Comparison of ENCODE assay signal across 20 mouse cellular contexts in genomic region chr3:104914986-104915385, GRCm38 (mm10). TPM values are rescaled to one million over a fixed set of nuclear protein-coding genes. Genes with fewer than 3 reads are reported as not detected.
A peak's percentile ranks its signal among the peaks of the same experiment; 100 is the strongest.
DNase-seq lines count a peak whose midpoint lies in the region; ATAC-seq and TF ChIP-seq lines count a peak whose summit lies in the region.
"Had no signal": no experiment of that assay in that cellular context is flagged by ENCODE, and none has a peak within 500 bp of the region (broad histone marks: within the 10 kb centered on the region; RNA-seq: fewer than 3 reads in every experiment).

No protein-coding gene starts in this region.

- H3K4me3 ChIP-seq in forebrain, embryonic 11.5 days (ENCODE audit: low read depth, low read length) = no peak overlapping the region
- no peak overlapping the region for H3K4me3 ChIP-seq in forebrain, postnatal 0 days (ENCODE audit: low read depth, low read length)
- H3K4me3 ChIP-seq in midbrain, embryonic 14.5 days (replicated peaks; ENCODE audit: low read depth, low read length) = no peak overlapping the region
- H3K4me3 ChIP-seq in midbrain, embryonic 16.5 days (ENCODE audit: low read depth, low read length) = no peak overlapping the region
- H3K4me3 ChIP-seq in kidney, embryonic 16.5 days (ENCODE audit: low read length) = no peak overlapping the region
- H3K4me3 ChIP-seq: embryonic facial prominence, embryonic 12.5 days; gastrocnemius, adult 2 months; heart, embryonic 12.5 days; hindbrain, embryonic 10.5 days; intestine, embryonic 15.5 days had no signal

- H3K4me1 ChIP-seq in forebrain, embryonic 11.5 days (replicated peaks; ENCODE audit: control insufficient read depth, insufficient read depth, low read length) = no peaks in the 10 kb centered on the region
- H3K4me1 ChIP-seq in forebrain, postnatal 0 days (ENCODE audit: insufficient read depth) = no peaks in the 10 kb centered on the region
- no peaks in the 10 kb centered on the region for H3K4me1 ChIP-seq in midbrain, embryonic 14.5 days (ENCODE audit: control insufficient read depth, insufficient read depth, low read length)
- H3K4me1 ChIP-seq in midbrain, embryonic 16.5 days (ENCODE audit: control insufficient read depth, insufficient read depth, low read length) = no peaks in the 10 kb centered on the region
- no peaks in the 10 kb centered on the region for H3K4me1 ChIP-seq in kidney, embryonic 16.5 days (ENCODE audit: insufficient read depth, low read length)
- H3K4me1 ChIP-seq: embryonic facial prominence, embryonic 12.5 days; heart, embryonic 12.5 days; hindbrain, embryonic 10.5 days; intestine, embryonic 15.5 days had no signal

- ATAC-seq in forebrain, embryonic 11.5 days (replicated peaks; ENCODE audit: low FRiP score) = 0 out of 2 replicates have a peak, but pooled peaks have one; percentile 53
- ATAC-seq in forebrain, postnatal 0 days = no peak
- ATAC-seq in midbrain, embryonic 14.5 days (ENCODE audit: low FRiP score, low TSS enrichment) = no peak
- no peak for ATAC-seq in midbrain, embryonic 16.5 days
- ATAC-seq in kidney, embryonic 16.5 days (ENCODE audit: low FRiP score, low TSS enrichment) = no peak
- ATAC-seq: intestine, embryonic 15.5 days had no signal

- H3K9me3 ChIP-seq in forebrain, embryonic 11.5 days (ENCODE audit: control insufficient read depth, low read length) = no peaks in the 10 kb centered on the region
- no peaks in the 10 kb centered on the region for H3K9me3 ChIP-seq in forebrain, postnatal 0 days (ENCODE audit: low read length)
- no peaks in the 10 kb centered on the region for H3K9me3 ChIP-seq in midbrain, embryonic 14.5 days (ENCODE audit: control insufficient read depth, low read length)
- H3K9me3 ChIP-seq in midbrain, embryonic 16.5 days (replicated peaks; ENCODE audit: control insufficient read depth, low read length, poor library complexity, severe bottlenecking) = no peaks in the 10 kb centered on the region
- no peaks in the 10 kb centered on the region for H3K9me3 ChIP-seq in kidney, embryonic 16.5 days (ENCODE audit: low read length)
- H3K9me3 ChIP-seq: embryonic facial prominence, embryonic 12.5 days; heart, embryonic 12.5 days; hindbrain, embryonic 10.5 days; intestine, embryonic 15.5 days had no signal

- no peak for TF ChIP-seq CTCF in forebrain, postnatal 0 days (IDR thresholded peaks at IDR 0.05; ENCODE audit: low read depth)

- H3K27me3 ChIP-seq in forebrain, embryonic 11.5 days (ENCODE audit: control insufficient read depth, insufficient read depth, low read length) = no peaks in the 10 kb centered on the region
- no peaks in the 10 kb centered on the region for H3K27me3 ChIP-seq in forebrain, postnatal 0 days (ENCODE audit: insufficient read depth, low read length)
- H3K27me3 ChIP-seq in midbrain, embryonic 14.5 days (ENCODE audit: control insufficient read depth, insufficient read depth, low read length) = no peaks in the 10 kb centered on the region
- H3K27me3 ChIP-seq in midbrain, embryonic 16.5 days (ENCODE audit: control insufficient read depth, insufficient read depth, low read depth, low read length) = no peaks in the 10 kb centered on the region
- no peaks in the 10 kb centered on the region for H3K27me3 ChIP-seq in kidney, embryonic 16.5 days (ENCODE audit: insufficient read depth, low read length)
- H3K27me3 ChIP-seq: embryonic facial prominence, embryonic 12.5 days; heart, embryonic 12.5 days; intestine, embryonic 15.5 days had no signal

- H3K4me2 ChIP-seq in forebrain, embryonic 11.5 days (ENCODE audit: low read depth, low read length, severe bottlenecking) = no peak overlapping the region
- no peak overlapping the region for H3K4me2 ChIP-seq in forebrain, postnatal 0 days (ENCODE audit: low read depth)
- no peak overlapping the region for H3K4me2 ChIP-seq in midbrain, embryonic 14.5 days (ENCODE audit: low read length)
- no peak overlapping the region for H3K4me2 ChIP-seq in midbrain, embryonic 16.5 days (ENCODE audit: low read length)
- H3K4me2 ChIP-seq in kidney, embryonic 16.5 days (replicated peaks; ENCODE audit: low read depth, low read length) = no peak overlapping the region
- H3K4me2 ChIP-seq: embryonic facial prominence, embryonic 12.5 days; heart, embryonic 12.5 days; hindbrain, embryonic 14.5 days; intestine, embryonic 15.5 days had no signal

- no peak overlapping the region for H3K9ac ChIP-seq in forebrain, embryonic 11.5 days (ENCODE audit: low read length)
- no peak overlapping the region for H3K9ac ChIP-seq in forebrain, postnatal 0 days
- no peak overlapping the region for H3K9ac ChIP-seq in midbrain, embryonic 14.5 days (replicated peaks; ENCODE audit: low read length)
- H3K9ac ChIP-seq in midbrain, embryonic 16.5 days (ENCODE audit: low read depth, low read length) = no peak overlapping the region
- H3K9ac ChIP-seq in kidney, embryonic 16.5 days (replicated peaks; ENCODE audit: low read length) = no peak overlapping the region
- H3K9ac ChIP-seq: embryonic facial prominence, embryonic 12.5 days; heart, embryonic 12.5 days; hindbrain, embryonic 14.5 days; intestine, embryonic 15.5 days had no signal

- no peak for DNase-seq in forebrain, embryonic 11.5 days (ENCODE audit: low spot score)
- no peak for DNase-seq in forebrain, postnatal 0 days
- peak; percentile 12 for DNase-seq in midbrain, embryonic 14.5 days
- peak; percentile 6 for DNase-seq in retina, adult 2 months (ENCODE audit: low read depth, low spot score)
- no peak for DNase-seq in layer of hippocampus, postnatal 36 days
- DNase-seq: adrenal gland, adult 2 months; adrenal gland, postnatal 36 days; cerebellum, adult 11 months; cerebellum, adult 8-10 months; cerebellum, postnatal 14 days; gastrocnemius, adult 2 months; gastrocnemius, postnatal 25 days had no signal

- no peaks in the 10 kb centered on the region; the same call in 1 of the 2 replicates for H3K36me3 ChIP-seq in forebrain, embryonic 11.5 days (ENCODE audit: control insufficient read depth, insufficient read depth, low read length)
- 0 out of 2 replicates have a peak, but pooled peaks cover 7% of the 10 kb centered on the region for H3K36me3 ChIP-seq in forebrain, postnatal 0 days (ENCODE audit: insufficient read depth)
- peaks cover 16% of the 10 kb centered on the region for H3K36me3 ChIP-seq in midbrain, embryonic 14.5 days (ENCODE audit: control insufficient read depth, insufficient read depth, low read length)
- peaks cover 4% of the 10 kb centered on the region for H3K36me3 ChIP-seq in midbrain, embryonic 16.5 days (ENCODE audit: control insufficient read depth, insufficient read depth, low read length)
- H3K36me3 ChIP-seq in kidney, embryonic 16.5 days (ENCODE audit: insufficient read depth, low read length) = peaks cover 10% of the 10 kb centered on the region

- H3K27ac ChIP-seq in forebrain, embryonic 11.5 days (ENCODE audit: low read depth, low read length) = no peak overlapping the region
- H3K27ac ChIP-seq in forebrain, postnatal 0 days (ENCODE audit: low read depth, low read length) = no peak overlapping the region
- no peak overlapping the region for H3K27ac ChIP-seq in midbrain, embryonic 14.5 days (replicated peaks; ENCODE audit: low read depth, low read length)
- no peak overlapping the region for H3K27ac ChIP-seq in midbrain, embryonic 16.5 days (ENCODE audit: low read length)
- H3K27ac ChIP-seq in kidney, embryonic 16.5 days (ENCODE audit: low read length) = no peak overlapping the region
- H3K27ac ChIP-seq: embryonic facial prominence, embryonic 12.5 days; gastrocnemius, adult 2 months; hindbrain, embryonic 10.5 days; hindbrain, embryonic 14.5 days; intestine, embryonic 15.5 days had no signal

- 11% methylated on average over 3 of the region's 3 CpGs for WGBS in forebrain, embryonic 11.5 days
- 11% methylated on average over 3 of the region's 3 CpGs for WGBS in forebrain, postnatal 0 days
- 8% methylated on average over 3 of the region's 3 CpGs for WGBS in midbrain, embryonic 14.5 days
- WGBS in midbrain, embryonic 16.5 days = 6% methylated on average over 3 of the region's 3 CpGs
- WGBS in kidney, embryonic 16.5 days = 54% methylated on average over 3 of the region's 3 CpGs

RNA-seq across cellular contexts. Expression of gene Wnt2b, which starts 46.7 kb away (rescaled TPM):
- polyA plus RNA-seq in forebrain, embryonic 11.5 days (2014; fragmentation: Nextera tagmentation; extraction: Ambion mirVana) = 1.2 and 1.4 TPM in 2 replicates
- total RNA-seq in forebrain, postnatal 0 days (2014; rRNA removed) = 1.2 and 2.0 TPM in 2 replicates
- 0.21 and 0.47 TPM in 2 replicates for polyA plus RNA-seq in forebrain, postnatal 0 days (2015; fragmentation: Nextera tagmentation; extraction: Ambion mirVana)
- polyA plus RNA-seq in midbrain, embryonic 14.5 days (2014; fragmentation: Nextera tagmentation; extraction: Ambion mirVana) = 0.65 and 0.93 TPM in 2 replicates
- 0.83 and 0.89 TPM in 2 replicates for polyA plus RNA-seq in midbrain, embryonic 16.5 days (2015; fragmentation: Nextera tagmentation; extraction: Ambion mirVana)
- under 1 TPM; 0.23 to 0.52 TPM for total RNA-seq in layer of hippocampus, postnatal 36 days (2021)
- polyA plus RNA-seq in kidney, embryonic 16.5 days (2015; fragmentation: Nextera tagmentation; extraction: Ambion mirVana) = 0.54 and 0.80 TPM in 2 replicates
- total RNA-seq: granulocyte monocyte progenitor cell, adult 5-6 weeks had no signal

RNA-seq across cellular contexts. Expression of gene Capza1, which starts 50.7 kb away (rescaled TPM):
- polyA plus RNA-seq in forebrain, embryonic 11.5 days (2014; fragmentation: Nextera tagmentation; extraction: Ambion mirVana) = 228 and 240 TPM in 2 replicates
- total RNA-seq in forebrain, postnatal 0 days (2014; rRNA removed) = 119 and 123 TPM in 2 replicates
- 85.5 and 92.4 TPM in 2 replicates for polyA plus RNA-seq in forebrain, postnatal 0 days (2015; fragmentation: Nextera tagmentation; extraction: Ambion mirVana)
- polyA plus RNA-seq in midbrain, embryonic 14.5 days (2014; fragmentation: Nextera tagmentation; extraction: Ambion mirVana) = 144 and 213 TPM in 2 replicates
- polyA plus RNA-seq in midbrain, embryonic 16.5 days (2015; fragmentation: Nextera tagmentation; extraction: Ambion mirVana) = 149 and 162 TPM in 2 replicates
- total RNA-seq in layer of hippocampus, postnatal 36 days (2021) = 10 to 100 TPM; 32.6 to 43.5 TPM
- 194 and 209 TPM in 2 replicates for polyA plus RNA-seq in kidney, embryonic 16.5 days (2015; fragmentation: Nextera tagmentation; extraction: Ambion mirVana)

RNA-seq across cellular contexts. Expression of gene St7l, which starts 51.2 kb away (rescaled TPM):
- 25.0 and 30.3 TPM in 2 replicates for polyA plus RNA-seq in forebrain, embryonic 11.5 days (2014; fragmentation: Nextera tagmentation; extraction: Ambion mirVana)
- total RNA-seq in forebrain, postnatal 0 days (2014; rRNA removed) = 41.5 and 46.5 TPM in 2 replicates
- 31.2 and 35.4 TPM in 2 replicates for polyA plus RNA-seq in forebrain, postnatal 0 days (2015; fragmentation: Nextera tagmentation; extraction: Ambion mirVana)
- 34.4 and 40.1 TPM in 2 replicates for polyA plus RNA-seq in midbrain, embryonic 14.5 days (2014; fragmentation: Nextera tagmentation; extraction: Ambion mirVana)
- 37.6 and 38.3 TPM in 2 replicates for polyA plus RNA-seq in midbrain, embryonic 16.5 days (2015; fragmentation: Nextera tagmentation; extraction: Ambion mirVana)
- 10 to 100 TPM; 39.7 to 50.1 TPM for total RNA-seq in layer of hippocampus, postnatal 36 days (2021)
- 36.0 and 39.9 TPM in 2 replicates for polyA plus RNA-seq in kidney, embryonic 16.5 days (2015; fragmentation: Nextera tagmentation; extraction: Ambion mirVana)

Comparison
In these comparisons a context has a peak if more than half of its experiments do, and no peak if none do; other contexts are left out.
1. DNase-seq: peak in midbrain, embryonic 14.5 days (single experiment) and retina, adult 2 months (single experiment); none in forebrain, embryonic 11.5 days (single experiment), forebrain, postnatal 0 days (single experiment) and layer of hippocampus, postnatal 36 days (0 of 2).